Mouse (Mus musculus): ENCODE results near the gene Dctn3.

DNA sequence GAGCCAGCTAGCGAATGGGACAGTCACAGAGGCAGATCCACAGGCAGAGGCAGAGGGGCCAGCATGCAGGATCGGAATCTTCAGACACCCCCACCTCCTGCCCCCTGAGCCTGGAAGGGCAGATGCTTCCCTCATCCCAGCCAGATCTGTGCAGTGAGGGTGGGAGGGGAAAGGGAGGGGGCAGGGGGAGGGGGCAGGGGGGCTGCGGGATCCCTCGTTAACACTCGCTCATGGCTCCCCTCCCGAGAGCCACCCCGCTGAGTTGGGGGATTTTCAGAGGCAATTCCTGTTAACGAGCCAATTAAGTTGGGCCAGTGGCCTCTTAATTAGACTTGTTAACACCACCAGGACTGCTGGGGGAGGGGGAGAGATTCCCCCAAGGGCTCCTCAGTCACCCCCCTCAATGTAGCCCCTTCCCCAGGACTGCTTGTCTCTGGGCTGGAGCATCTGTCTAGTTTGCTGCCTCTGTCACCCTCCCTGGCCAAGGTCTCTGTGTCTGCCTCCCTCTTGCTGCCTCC is 50.9 kb downstream of the Dctn3 start:
- TF ChIP-seq GATA1 (IDR thresholded peaks at IDR 0.05; ENCODE audit: low read length) = no peak
- TF ChIP-seq TAL1 (IDR thresholded peaks at IDR 0.05; ENCODE audit: low read length) = no peak
